Mouse (Mus musculus): ENCODE results near the gene Mta2. TPM values are rescaled to one million over a fixed set of nuclear protein-coding genes. Genes with fewer than 3 reads are reported as not detected.

The Mta2 gene
- polyA plus RNA-seq, 1 experiment from 2014 or later: 45.7 TPM

GRCm38 (mm10) chr19:8926766-8927165 lies 14.9 kb upstream of the Mta2 start:
- no peak for TF ChIP-seq CTCF (IDR thresholded peaks at IDR 0.05; ENCODE audit: low read depth)
- no peak for TF ChIP-seq EP300 (IDR thresholded peaks at IDR 0.05; ENCODE audit: low read depth)
- DNase-seq (no peak), ATAC-seq (no peak)
- H3K9me3 ChIP-seq (ENCODE audit: low read length): no peaks in the 10 kb centered on the region
- H3K9ac ChIP-seq (replicated peaks): no peak overlapping the region
- 52% methylated on average over 2 of the region's 2 CpGs for WGBS (ENCODE audit: insufficient replicate concordance)
- H3K4me3 ChIP-seq (ENCODE audit: low read depth, low read length): no peak overlapping the region
- H3K27ac ChIP-seq (ENCODE audit: low read depth): no peak overlapping the region
- H3K4me1 ChIP-seq (ENCODE audit: insufficient read depth): peaks cover 30% of the 10 kb centered on the region
- no peaks in the 10 kb centered on the region for H3K27me3 ChIP-seq (ENCODE audit: insufficient read depth, low read length)
- H3K4me2 ChIP-seq (ENCODE audit: low read depth, low read length): no peak overlapping the region
- peaks cover 33% of the 10 kb centered on the region for H3K36me3 ChIP-seq (replicated peaks; ENCODE audit: insufficient read depth, low read length)

GRCm38 (mm10) chr19:8927891-8928525 lies 13.7 kb upstream of the Mta2 start:
- no peak overlapping the region for H3K4me3 ChIP-seq (ENCODE audit: low read depth, low read length)
- WGBS (ENCODE audit: insufficient replicate concordance): 59% methylated on average over 12 of the region's 12 CpGs
- no peak overlapping the region for H3K9ac ChIP-seq (replicated peaks)
- TF ChIP-seq CTCF (IDR thresholded peaks at IDR 0.05; ENCODE audit: low read depth): no peak
- TF ChIP-seq EP300 (IDR thresholded peaks at IDR 0.05; ENCODE audit: low read depth): peak; percentile 89
- ATAC-seq (no peak), DNase-seq (no peak)
- H3K36me3 ChIP-seq (replicated peaks; ENCODE audit: insufficient read depth, low read length): peaks cover 37% of the 10 kb centered on the region
- H3K27ac ChIP-seq (ENCODE audit: low read depth): peak overlapping the region; percentile 91
- H3K9me3 ChIP-seq (ENCODE audit: low read length): no peaks in the 10 kb centered on the region
- peak overlapping the region; percentile 93 for H3K4me2 ChIP-seq (ENCODE audit: low read depth, low read length)
- H3K4me1 ChIP-seq (ENCODE audit: insufficient read depth): peaks cover 28% of the 10 kb centered on the region
- H3K27me3 ChIP-seq (ENCODE audit: insufficient read depth, low read length): no peaks in the 10 kb centered on the region

- Histone ChIP-seq H3K4me1 (ENCODE audit: insufficient read depth) (peaks cover 28% of the 10 kb centered on the region), H3K36me3 (replicated peaks; ENCODE audit: insufficient read depth, low read length) (peaks cover 39% of the 10 kb centered on the region), H3K9me3 (ENCODE audit: low read length) (no peaks in the 10 kb centered on the region), H3K4me2 (ENCODE audit: low read depth, low read length) (peak overlapping the region; percentile 93), H3K4me3 (ENCODE audit: low read depth, low read length) (peak overlapping the region; percentile 72), H3K27ac (ENCODE audit: low read depth) (peak overlapping the region; percentile 91), H3K9ac (replicated peaks) (peak overlapping the region; percentile 84), H3K27me3 (ENCODE audit: insufficient read depth, low read length) (no peaks in the 10 kb centered on the region)
- TF ChIP-seq CTCF (IDR thresholded peaks at IDR 0.05; ENCODE audit: low read depth) (no peak), EP300 (IDR thresholded peaks at IDR 0.05; ENCODE audit: low read depth) (no peak)
- DNase-seq (no peak), ATAC-seq (peak; percentile 4; the same call in 1 of the 2 replicates)
- WGBS (ENCODE audit: insufficient replicate concordance): 27% methylated on average over 16 of the region's 16 CpGs
Observed at GRCm38 (mm10) chr19:8928689-8929223, 12.9 kb upstream of the Mta2 start.

GRCm38 (mm10) chr19:8929224-8930088 lies 12.2 kb upstream of the Mta2 start, which contains the start of the genes Rom1 and Eml3:
TSS of gene Rom1 (minus strand) at chr19:8929356.
TSS of gene Eml3 (plus strand) at chr19:8929552.
- DNase-seq: peak; percentile 90
- TF ChIP-seq CTCF (IDR thresholded peaks at IDR 0.05; ENCODE audit: low read depth) (peak; percentile 70), EP300 (IDR thresholded peaks at IDR 0.05; ENCODE audit: low read depth) (no peak)
- peak within 1 kb of the TSS; percentile 91 for H3K27ac ChIP-seq (ENCODE audit: low read depth)
- peaks cover 28% of the 10 kb centered on the region for H3K4me1 ChIP-seq (ENCODE audit: insufficient read depth)
- peak within 1 kb of the TSS; percentile 84 for H3K9ac ChIP-seq (replicated peaks)
- peak; percentile 79 for ATAC-seq
- H3K36me3 ChIP-seq (replicated peaks; ENCODE audit: insufficient read depth, low read length): peaks cover 40% of the 10 kb centered on the region
- H3K4me2 ChIP-seq (ENCODE audit: low read depth, low read length): peak within 1 kb of the TSS; percentile 93
- peak within 1 kb of the TSS; percentile 72 for H3K4me3 ChIP-seq (ENCODE audit: low read depth, low read length)
- H3K27me3 ChIP-seq (ENCODE audit: insufficient read depth, low read length): no peaks in the 10 kb centered on the region
- under 1% methylated on average over 69 of the region's 74 CpGs for WGBS (ENCODE audit: insufficient replicate concordance)
- H3K9me3 ChIP-seq (ENCODE audit: low read length): no peaks in the 10 kb centered on the region

GRCm38 (mm10) chr19:8930117-8930516 lies 11.6 kb upstream of the Mta2 start:
- no peak for TF ChIP-seq CTCF (IDR thresholded peaks at IDR 0.05; ENCODE audit: low read depth)
- TF ChIP-seq EP300 (IDR thresholded peaks at IDR 0.05; ENCODE audit: low read depth): no peak
- DNase-seq: no peak
- Histone ChIP-seq H3K27ac (ENCODE audit: low read depth) (peak overlapping the region; percentile 91), H3K9ac (replicated peaks) (peak overlapping the region; percentile 84), H3K27me3 (ENCODE audit: insufficient read depth, low read length) (no peaks in the 10 kb centered on the region), H3K4me2 (ENCODE audit: low read depth, low read length) (peak overlapping the region; percentile 93), H3K4me3 (ENCODE audit: low read depth, low read length) (peak overlapping the region; percentile 72), H3K36me3 (replicated peaks; ENCODE audit: insufficient read depth, low read length) (peaks cover 44% of the 10 kb centered on the region), H3K4me1 (ENCODE audit: insufficient read depth) (peaks cover 28% of the 10 kb centered on the region), H3K9me3 (ENCODE audit: low read length) (no peaks in the 10 kb centered on the region)
- WGBS (ENCODE audit: insufficient replicate concordance): 2% methylated on average over 11 of the region's 11 CpGs
- peak; percentile 1; the same call in 1 of the 2 replicates for ATAC-seq

GRCm38 (mm10) chr19:8930771-8931170 lies 10.9 kb upstream of the Mta2 start:
- WGBS (ENCODE audit: insufficient replicate concordance): 74% methylated on average over 7 of the region's 7 CpGs
- TF ChIP-seq EP300 (IDR thresholded peaks at IDR 0.05; ENCODE audit: low read depth): no peak
- no peak for TF ChIP-seq CTCF (IDR thresholded peaks at IDR 0.05; ENCODE audit: low read depth)
- Histone ChIP-seq H3K27me3 (ENCODE audit: insufficient read depth, low read length) (no peaks in the 10 kb centered on the region), H3K27ac (ENCODE audit: low read depth) (no peak overlapping the region), H3K4me1 (ENCODE audit: insufficient read depth) (peaks cover 28% of the 10 kb centered on the region), H3K36me3 (replicated peaks; ENCODE audit: insufficient read depth, low read length) (peaks cover 43% of the 10 kb centered on the region), H3K4me2 (ENCODE audit: low read depth, low read length) (peak overlapping the region; percentile 93), H3K9me3 (ENCODE audit: low read length) (no peaks in the 10 kb centered on the region), H3K9ac (replicated peaks) (peak overlapping the region; percentile 84; the same call in 1 of the 2 replicates), H3K4me3 (ENCODE audit: low read depth, low read length) (peak overlapping the region; percentile 72)
- ATAC-seq (no peak), DNase-seq (no peak)

Measured in liver, postnatal 0 days (tissue).